Mouse (Mus musculus) urinary bladder, postnatal 4 days (tissue): ENCODE data around the gene Tsr1.

ENCODE experiments used
- DNase-seq, 2 experiments: peaks; one replicate each; pipeline ENCODE4 v3.0.0; 2021 to 2022; ENCODE audit warnings: low spot score in 2 of 2

Gene Tsr1

GRCm38 (mm10) chr11:74896901-74897677 lies 782 bp upstream of the Tsr1 start, which contains the start of gene Sgsm2:
Gene Sgsm2 (minus strand): TSS chr11:74897060.
- DNase-seq = peak; percentile 65 to 69

DNA sequence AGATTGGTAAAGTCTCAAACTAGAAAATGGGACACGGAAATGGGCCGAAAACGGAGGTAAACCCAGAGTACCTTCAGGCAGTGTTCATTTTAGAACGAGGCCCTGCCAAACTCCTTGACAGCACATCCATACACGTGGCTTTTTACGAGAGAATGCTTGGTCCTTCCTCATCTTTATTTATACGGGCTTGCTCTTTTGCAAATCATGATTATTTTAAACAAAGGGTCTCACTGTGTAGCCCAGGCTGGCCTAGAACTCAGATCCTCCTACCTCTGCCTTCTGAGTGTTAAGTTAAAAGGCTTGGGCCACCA lies 601 bp downstream of the Tsr1 start:
- DNase-seq = no peak

DNA sequence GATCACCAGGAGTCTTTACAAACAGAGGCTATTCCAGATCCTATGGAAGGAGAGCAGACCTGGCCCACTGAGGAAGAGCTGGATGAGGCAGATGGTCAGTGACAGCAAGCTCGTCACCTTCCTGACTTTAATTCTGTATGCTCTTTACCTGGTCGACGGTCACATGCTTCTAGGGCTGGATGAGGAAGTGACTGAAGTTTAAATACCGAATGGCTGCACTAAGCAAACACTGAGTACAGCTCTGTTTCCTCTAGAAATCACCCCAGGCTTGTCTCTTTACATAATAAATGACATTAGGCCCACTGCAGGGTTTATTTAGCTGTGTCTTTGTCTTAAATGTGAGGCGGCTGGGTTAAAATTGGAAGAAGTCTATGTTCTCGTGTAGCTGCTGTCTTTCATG lies 3.7 kb downstream of the Tsr1 start:
- DNase-seq = no peak

- DNase-seq = no peak
These were observed 4.5 kb downstream of the Tsr1 start for GRCm38 (mm10) chr11:74902416-74902815.

DNA sequence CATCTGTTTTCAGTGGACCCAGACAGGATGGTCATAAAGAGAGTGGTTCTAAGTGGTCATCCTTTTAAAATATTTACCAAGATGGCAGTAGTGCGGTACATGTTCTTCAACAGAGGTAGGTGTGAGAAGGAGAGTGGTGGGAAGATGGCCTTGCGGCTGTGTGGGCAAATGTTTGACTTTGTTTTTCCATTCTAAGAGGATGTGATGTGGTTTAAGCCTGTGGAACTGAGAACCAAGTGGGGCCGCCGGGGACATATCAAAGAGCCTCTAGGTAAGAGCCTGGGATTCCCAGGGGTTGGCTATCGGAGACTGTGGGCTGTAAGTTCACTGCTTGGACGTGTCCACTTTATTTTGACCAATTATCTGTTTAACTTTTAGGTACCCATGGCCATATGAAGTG lies 10.0 kb downstream of the Tsr1 start:
- no peak for DNase-seq

- no peak for DNase-seq
These were observed 10.9 kb downstream of the Tsr1 start for GRCm38 (mm10) chr11:74908618-74909399.

- DNase-seq = no peak
These were observed 12.1 kb downstream of the Tsr1 start for GRCm38 (mm10) chr11:74909978-74910377.

DNA sequence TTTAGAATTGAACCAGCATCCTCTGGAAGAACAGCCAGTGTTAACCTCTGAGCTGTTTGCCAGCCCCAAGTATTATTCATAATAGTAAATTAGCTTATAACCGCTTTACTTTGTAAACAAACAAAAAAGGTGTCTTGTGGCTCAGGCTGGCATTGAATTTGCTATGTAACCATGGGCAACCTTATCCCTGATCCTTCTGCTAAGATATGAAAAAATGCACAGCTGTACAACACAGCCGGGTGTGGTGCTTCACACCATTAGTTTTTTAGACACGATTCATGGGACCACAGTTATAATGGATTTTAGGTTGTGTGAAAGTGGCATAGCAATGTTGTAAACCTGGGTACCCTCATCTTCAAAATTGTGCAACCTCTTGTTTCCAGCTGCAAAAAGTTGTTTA lies 14.6 kb downstream of the Tsr1 start:
- no peak for DNase-seq

DNA sequence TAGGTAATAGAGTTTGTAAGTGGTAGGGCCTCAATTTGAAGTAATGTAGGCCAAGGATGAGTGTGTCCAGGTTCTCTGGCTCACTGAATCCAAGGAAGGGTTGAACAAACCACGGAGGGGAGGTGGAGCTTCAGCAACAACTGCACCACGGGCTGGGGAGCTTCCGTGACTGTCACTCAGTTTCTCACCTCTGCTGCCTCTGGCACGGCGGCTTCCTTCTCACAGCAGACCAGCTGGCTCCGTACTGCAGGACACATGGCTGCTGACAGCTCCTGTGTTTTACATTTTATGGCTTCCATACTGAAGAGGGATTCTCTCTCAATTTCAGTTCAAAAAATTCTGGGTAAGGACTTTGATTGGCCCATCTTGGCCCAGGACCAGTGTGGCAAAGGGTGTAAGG lies 21.4 kb downstream of the Tsr1 start:
- no peak for DNase-seq

DNA sequence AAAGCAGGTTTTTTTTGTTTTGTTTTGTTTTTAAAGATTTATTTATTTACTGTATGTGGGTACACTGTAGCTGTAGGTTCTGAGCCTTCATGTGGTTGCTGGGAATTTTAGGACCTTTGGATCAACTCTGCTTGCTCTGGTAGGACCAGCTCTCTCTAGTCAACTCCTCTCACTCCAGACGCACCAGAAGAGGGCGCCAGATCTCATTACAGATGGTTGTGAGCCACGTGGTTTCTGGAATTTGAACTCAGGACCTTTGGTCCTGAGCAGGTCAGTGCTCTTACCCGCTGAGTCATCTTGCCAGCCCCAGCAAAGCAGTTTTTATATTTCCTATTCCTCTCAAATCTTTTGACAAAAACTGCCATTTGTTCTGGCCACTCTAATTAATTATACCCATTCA lies 26.3 kb downstream of the Tsr1 start:
- no peak for DNase-seq

DNA sequence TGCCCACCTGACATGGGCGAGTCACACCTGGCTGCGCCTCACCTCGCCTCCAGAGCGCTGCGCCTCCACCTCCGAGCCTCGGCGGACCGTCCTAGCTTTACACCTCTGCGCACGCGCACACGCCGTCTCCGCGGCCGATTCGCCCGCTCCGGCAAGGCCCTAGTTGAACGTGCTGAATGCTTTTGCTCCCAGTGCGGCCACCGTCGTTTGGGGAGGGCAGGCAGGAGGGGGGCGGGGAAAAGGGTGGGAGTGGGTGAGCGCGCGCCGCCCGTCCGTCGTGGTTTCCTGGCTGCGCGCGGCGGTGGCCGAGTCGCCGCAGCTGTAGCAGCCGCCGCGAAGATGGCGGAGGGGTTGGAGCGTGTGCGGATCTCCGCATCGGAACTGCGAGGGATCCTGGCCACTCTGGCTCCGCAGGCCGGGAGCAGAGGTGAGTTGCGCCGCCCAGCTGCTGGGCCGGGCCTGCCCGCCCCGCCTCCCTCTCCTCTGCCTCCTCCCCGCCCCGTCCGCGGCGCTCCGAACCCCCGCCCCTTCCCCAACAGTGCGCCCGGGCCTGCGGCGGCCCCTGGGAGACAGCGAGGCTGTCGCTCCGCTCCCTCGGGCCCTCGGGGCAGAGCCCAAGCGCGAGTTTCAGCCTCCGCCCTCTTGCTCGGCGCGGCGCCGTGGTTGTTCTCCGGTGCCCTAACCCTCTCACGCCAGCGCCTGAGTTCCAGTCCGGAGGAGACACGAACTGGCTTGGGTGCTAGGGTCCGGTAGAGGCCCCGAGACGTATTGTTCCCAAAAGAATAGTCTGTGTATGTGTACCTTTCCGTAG lies 27.9 kb downstream of the Tsr1 start, which contains the start of the genes Smg6 and Srr:
Smg6 (plus strand) TSS at position 247 of the 811 bp plus-strand sequence.
Srr (minus strand) TSS at position 372 of the 811 bp plus-strand sequence.
- peak; percentile 92 to 94 for DNase-seq

- DNase-seq = no peak
These were observed 28.6 kb downstream of the Tsr1 start for GRCm38 (mm10) chr11:74926388-74927005.

DNA sequence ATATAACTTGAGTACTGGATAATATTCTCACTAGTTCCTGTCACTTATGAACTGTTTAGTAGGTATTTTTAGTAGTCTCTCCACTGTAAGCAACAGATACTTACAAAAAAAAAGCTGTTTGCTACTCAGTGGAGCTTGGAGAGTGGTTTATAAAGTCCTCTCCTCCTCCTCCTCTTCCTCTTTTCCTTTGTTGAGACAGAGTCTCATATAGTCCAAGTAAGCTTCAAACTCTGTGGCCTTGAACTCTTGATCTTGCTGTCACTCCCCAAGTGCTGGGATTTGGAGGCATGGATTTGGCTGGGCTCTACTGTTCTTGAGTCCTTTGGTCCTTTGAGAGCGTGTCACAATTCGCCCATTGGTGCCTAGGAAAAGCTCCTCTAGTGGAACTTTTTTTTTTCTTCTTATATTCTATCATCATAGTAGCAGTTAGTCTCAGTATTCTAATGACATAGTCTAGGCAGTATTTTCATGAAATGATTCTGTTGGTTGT lies 29.4 kb downstream of the Tsr1 start:
- DNase-seq = no peak

DNA sequence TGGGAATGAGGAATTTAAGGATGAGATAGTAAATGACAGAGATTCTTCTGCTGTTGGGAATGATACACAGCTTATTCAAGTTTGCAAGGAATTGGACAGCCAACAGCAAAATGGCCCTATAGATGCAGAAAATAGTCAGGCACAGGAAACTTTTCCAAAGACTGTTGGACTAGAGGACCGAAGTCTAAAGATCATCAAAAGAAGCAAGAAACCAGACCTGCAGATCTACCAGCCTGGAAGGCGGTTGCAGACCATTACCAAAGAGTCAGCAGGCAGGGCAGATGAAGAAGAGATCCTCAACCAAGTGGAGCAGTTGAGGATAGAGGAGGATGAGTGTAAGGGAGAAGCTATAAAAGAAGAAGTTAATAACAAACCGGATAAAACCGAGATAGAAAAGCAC lies 31.2 kb downstream of the Tsr1 start:
- no peak for DNase-seq

DNA sequence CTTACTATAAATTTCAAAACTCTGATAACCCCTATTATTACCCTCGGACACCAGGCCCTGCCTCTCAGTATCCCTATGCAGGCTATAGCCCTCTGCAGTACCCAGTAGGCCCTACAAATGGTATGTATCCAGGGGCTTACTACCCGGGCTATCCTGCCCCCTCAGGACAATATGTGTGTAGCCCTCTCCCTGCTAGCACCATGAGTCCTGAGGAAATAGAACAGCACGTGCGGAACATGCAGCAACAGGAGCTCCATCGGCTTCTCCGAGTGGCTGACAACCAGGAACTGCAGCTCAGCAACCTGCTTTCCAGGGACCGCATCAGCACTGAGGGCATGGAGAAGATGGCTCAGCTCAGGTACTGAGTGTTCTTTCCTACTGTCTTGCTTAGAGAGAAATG lies 32.5 kb downstream of the Tsr1 start:
- no peak for DNase-seq

- DNase-seq = no peak
These were observed 48.5 kb downstream of the Tsr1 start for GRCm38 (mm10) chr11:74946348-74946747.

- DNase-seq = no peak
These were observed 57.0 kb downstream of the Tsr1 start for GRCm38 (mm10) chr11:74954901-74955300.

DNA sequence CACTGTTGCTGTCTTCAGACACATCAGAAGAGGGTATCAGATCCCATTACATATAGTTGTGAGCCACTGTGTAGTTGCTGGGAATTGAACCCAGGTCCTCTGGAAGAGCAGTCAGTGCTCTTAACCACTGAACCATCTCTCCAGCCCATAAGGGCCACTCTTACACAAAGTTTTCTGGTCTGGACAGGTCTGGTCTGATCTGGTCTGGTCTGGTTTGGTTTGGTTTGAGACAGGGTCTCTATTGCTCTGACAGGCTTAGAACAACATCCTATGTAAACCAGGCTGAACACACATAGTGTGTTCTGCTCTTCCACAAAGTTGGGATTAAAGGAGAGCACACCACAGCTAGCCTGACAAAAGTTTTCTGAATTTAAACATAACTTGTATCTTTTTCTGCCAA lies 58.1 kb downstream of the Tsr1 start:
- no peak for DNase-seq

DNA sequence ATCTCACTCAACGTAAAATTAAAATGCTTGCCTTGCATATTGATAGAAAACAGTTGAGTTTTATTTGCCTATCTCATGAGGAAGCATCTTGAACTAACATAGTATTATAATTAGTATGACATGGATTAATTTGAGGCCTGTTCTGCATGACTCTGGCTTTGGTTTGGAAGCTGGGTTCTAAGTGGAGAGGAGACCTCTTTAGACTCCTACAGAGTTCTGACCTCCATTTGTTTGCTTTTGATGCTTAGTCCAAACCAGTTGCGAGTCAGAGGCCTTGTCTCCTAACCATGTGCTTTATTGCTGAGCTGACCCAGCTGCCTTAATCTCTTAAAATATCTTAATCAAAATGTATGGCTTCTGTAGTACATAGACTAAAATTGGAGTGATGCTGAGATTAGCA lies 59.7 kb downstream of the Tsr1 start:
- DNase-seq = no peak
